Mouse (Mus musculus) urinary bladder, postnatal 14 days (tissue): ENCODE measurements at regions not wholly inside any gene's neighbourhood (a gene's known extent, or its start where the extent isn't known, plus 50 kb on each side); places are given as distances from the start of the nearest gene placed in this dataset.

Source experiments
- DNase-seq: peaks from one replicate; pipeline ENCODE4 v3.0.0; 2021; ENCODE audit warnings: low spot score

- DNase-seq: no peak
Measured at GRCm38 (mm10) chr15:88372039-88372438, 228.1 kb upstream of the Zdhhc25 start.

- no peak for DNase-seq
Measured at GRCm38 (mm10) chr15:88373923-88374322, 226.2 kb upstream of the Zdhhc25 start.

- no peak for DNase-seq
Measured at GRCm38 (mm10) chr15:88379342-88379741, 220.8 kb upstream of the Zdhhc25 start.

- DNase-seq: no peak
Measured at GRCm38 (mm10) chr15:88379951-88380623, 220.0 kb upstream of the Zdhhc25 start.

- no peak for DNase-seq
Measured at GRCm38 (mm10) chr15:88381419-88381818, 218.7 kb upstream of the Zdhhc25 start.

GRCm38 (mm10) chr15:88385943-88386342, 214.2 kb upstream of the Zdhhc25 start:
- DNase-seq: no peak

GRCm38 (mm10) chr15:88386711-88387110, 213.4 kb upstream of the Zdhhc25 start:
- DNase-seq: no peak

GRCm38 (mm10) chr15:88391822-88392221, 208.3 kb upstream of the Zdhhc25 start:
- no peak for DNase-seq

- no peak for DNase-seq
Measured at GRCm38 (mm10) chr15:88399064-88399463, 201.0 kb upstream of the Zdhhc25 start.

GRCm38 (mm10) chr15:88399989-88400388, 200.1 kb upstream of the Zdhhc25 start:
- DNase-seq: no peak

GRCm38 (mm10) chr15:88400787-88401186, 199.3 kb upstream of the Zdhhc25 start:
- DNase-seq: no peak

- no peak for DNase-seq
Measured at GRCm38 (mm10) chr15:88408461-88409379, 191.4 kb upstream of the Zdhhc25 start.

- DNase-seq: no peak
Measured at GRCm38 (mm10) chr15:88414206-88414605, 185.9 kb upstream of the Zdhhc25 start.

GRCm38 (mm10) chr15:88418881-88419280, 181.2 kb upstream of the Zdhhc25 start:
- DNase-seq: no peak

GRCm38 (mm10) chr15:88428441-88428840, 171.7 kb upstream of the Zdhhc25 start:
- DNase-seq: no peak

- no peak for DNase-seq
Measured at GRCm38 (mm10) chr15:88430941-88431340, 169.2 kb upstream of the Zdhhc25 start.

- no peak for DNase-seq
Measured at GRCm38 (mm10) chr15:88448272-88448671, 151.8 kb upstream of the Zdhhc25 start.

- no peak for DNase-seq
Measured at GRCm38 (mm10) chr15:88451241-88451640, 148.9 kb upstream of the Zdhhc25 start.

- DNase-seq: no peak
Measured at GRCm38 (mm10) chr15:88468107-88468506, 132.0 kb upstream of the Zdhhc25 start.

GRCm38 (mm10) chr15:88468810-88469209, 131.3 kb upstream of the Zdhhc25 start:
- DNase-seq: no peak

GRCm38 (mm10) chr15:88469508-88470455, 130.3 kb upstream of the Zdhhc25 start:
- DNase-seq: no peak
